Mouse (Mus musculus) ES-Bruce4 (cell line): ENCODE measurements at regions not wholly inside any gene's neighbourhood (a gene's known extent, or its start where the extent isn't known, plus 50 kb on each side); places are given as distances from the start of the nearest gene placed in this dataset.

Experiments
- CTCF ChIP-seq: IDR thresholded peaks from one replicate; pipeline ENCODE4 v1.8.1; 2011; ENCODE audit warnings: low read depth, low read length
- POLR2A ChIP-seq: IDR thresholded peaks from one replicate; pipeline ENCODE4 v1.8.1; 2011; ENCODE audit warnings: low read length; ENCODE audit not compliant: insufficient read depth

GRCm38 (mm10) chr7:145018149-145018548, 78.4 kb upstream of the Ccnd1 start:
- TF ChIP-seq CTCF = no peak
- no peak for TF ChIP-seq POLR2A
